Mouse (Mus musculus) lung, postnatal 0 days (tissue): ENCODE data around the gene Naa40. TPM values are rescaled to one million over a fixed set of nuclear protein-coding genes. Genes with fewer than 3 reads are reported as not detected.

Source experiments
- ATAC-seq: fragments of 200-750 bp; cut with Nextera tagmentation; 2 replicates; pipeline ENCODE4 v1.8.0; 2017; ENCODE audit warnings: moderate library complexity
- DNase-seq: peaks from one replicate; pipeline ENCODE4 v3.0.0-alpha.2; 2016; ENCODE audit warnings: low spot score
- H3K27ac ChIP-seq: fragments of 300-500 bp; sonication (generic); 2 replicates; pipeline ENCODE4 v1.5.1; 2014; ENCODE audit warnings: antibody characterized with exemption, mild to moderate bottlenecking, low read length, mixed read lengths
- H3K27me3 ChIP-seq: fragments of 300-500 bp; sonication (generic); replicated peaks from 2 replicates; pipeline ENCODE4 v1.6.1; 2014; ENCODE audit warnings: low read length, mixed read lengths; ENCODE audit not compliant: insufficient read depth
- H3K36me3 ChIP-seq: fragments of 300-500 bp; sonication (generic); 2 replicates; pipeline ENCODE4 v1.6.1; 2014; ENCODE audit warnings: low read length, mixed read lengths; ENCODE audit not compliant: insufficient read depth
- H3K4me1 ChIP-seq: fragments of 300-500 bp; sonication (generic); 2 replicates; pipeline ENCODE4 v1.6.1; 2014; ENCODE audit warnings: antibody characterized with exemption, low read depth, low read length, mixed read lengths; ENCODE audit not compliant: insufficient read depth
- H3K4me2 ChIP-seq: fragments of 300-500 bp; sonication (generic); replicated peaks from 2 replicates; pipeline ENCODE4 v1.6.1; 2014; ENCODE audit warnings: low read depth, mild to moderate bottlenecking, low read length, moderate library complexity, mixed read lengths
- H3K4me3 ChIP-seq: fragments of 300-500 bp; sonication (generic); 2 replicates; pipeline ENCODE4 v1.5.1; 2014; ENCODE audit warnings: low read depth, low read length
- H3K9ac ChIP-seq: fragments of 300-500 bp; sonication (generic); replicated peaks from 2 replicates; pipeline ENCODE4 v1.6.1; 2014; ENCODE audit warnings: low read depth, mild to moderate bottlenecking
- H3K9me3 ChIP-seq: fragments of 300-500 bp; sonication (generic); 2 replicates; pipeline ENCODE4 v1.6.1; 2016; ENCODE audit warnings: low read length, mixed read lengths
- CTCF ChIP-seq: IDR thresholded peaks from 2 replicates; pipeline ENCODE4 v1.5.1; 2016; ENCODE audit warnings: antibody characterized with exemption, mild to moderate bottlenecking
- EP300 ChIP-seq: IDR thresholded peaks from 2 replicates; pipeline ENCODE4 v1.6.1; 2016; ENCODE audit warnings: antibody characterized with exemption, mild to moderate bottlenecking, control low read depth
- WGBS: fragments of 180-500 bp; shearing (Covaris S2); extraction: QIAGEN DNeasy Blood & Tissue Kit; methylation state at CpG from one replicate; pipeline ENCODE4 v1.1.7; 2014; 5-methylcytosine and 5-hydroxymethylcytosine counted together
- polyA plus RNA-seq: library from polyadenylated mRNA; unstranded; fragments of >200 nt; fragmentation: Nextera tagmentation; extraction: Ambion mirVana; gene quantifications from 2 replicates; pipeline ENCODE4 v1.2.1, GENCODE M21; 2015

Gene Naa40
- polyA plus RNA-seq, 1 experiment from 2014 or later: 16.6 TPM

- Histone ChIP-seq H3K4me1 (peaks cover 22% of the 10 kb centered on the region), H3K4me3 (no peak overlapping the region), H3K27ac (no peak overlapping the region), H3K36me3 (no peaks in the 10 kb centered on the region), H3K9ac (no peak overlapping the region), H3K9me3 (no peaks in the 10 kb centered on the region), H3K4me2 (no peak overlapping the region), H3K27me3 (no peaks in the 10 kb centered on the region)
- WGBS: 38% methylated on average over 13 of the region's 14 CpGs
- peak; percentile 4 for DNase-seq
- TF ChIP-seq EP300: no peak
- no peak for TF ChIP-seq CTCF
- ATAC-seq: no peak
These were observed 24.7 kb upstream of the Naa40 start for GRCm38 (mm10) chr19:7265478-7266191.

GRCm38 (mm10) chr19:7264766-7265331, 23.9 kb upstream of the Naa40 start:
- Histone ChIP-seq H3K27ac (no peak overlapping the region), H3K9me3 (no peaks in the 10 kb centered on the region), H3K4me2 (no peak overlapping the region), H3K36me3 (no peaks in the 10 kb centered on the region), H3K9ac (no peak overlapping the region), H3K4me1 (peaks cover 22% of the 10 kb centered on the region), H3K27me3 (no peaks in the 10 kb centered on the region), H3K4me3 (no peak overlapping the region)
- DNase-seq: peak; percentile 8
- ATAC-seq: no peak
- no peak for TF ChIP-seq CTCF
- no peak for TF ChIP-seq EP300
- WGBS: 31% methylated on average over 6 of the region's 6 CpGs

GRCm38 (mm10) chr19:7264088-7264765, 23.2 kb upstream of the Naa40 start:
- Histone ChIP-seq H3K9me3 (no peaks in the 10 kb centered on the region), H3K4me2 (no peak overlapping the region), H3K9ac (no peak overlapping the region), H3K36me3 (no peaks in the 10 kb centered on the region), H3K27ac (no peak overlapping the region), H3K27me3 (no peaks in the 10 kb centered on the region), H3K4me3 (no peak overlapping the region), H3K4me1 (peaks cover 16% of the 10 kb centered on the region)
- ATAC-seq: no peak; the same call in 1 of the 2 replicates
- peak; percentile 91 for TF ChIP-seq CTCF
- TF ChIP-seq EP300: no peak
- 13% methylated on average over 9 of the region's 9 CpGs for WGBS
- peak; percentile 76 for DNase-seq

DNA sequence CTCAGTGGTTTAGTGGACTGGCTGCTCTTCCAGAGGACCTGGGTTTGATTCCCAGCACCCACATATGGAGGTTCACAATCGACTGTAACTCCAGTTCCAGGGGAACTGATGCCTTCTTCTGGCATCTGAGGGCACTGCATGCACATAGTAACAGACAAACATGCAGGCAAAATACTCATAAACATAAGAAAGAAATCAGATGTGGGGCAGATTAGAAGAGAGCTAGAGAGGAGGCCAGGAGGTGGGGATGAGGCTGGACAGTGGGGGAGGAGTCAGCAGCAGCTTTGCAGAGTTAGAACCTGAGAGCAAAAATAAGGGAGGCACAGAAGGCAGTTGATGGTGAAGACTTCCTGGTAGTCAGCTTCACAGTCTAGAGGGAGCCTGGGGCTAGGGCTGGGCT, 21.6 kb upstream of the Naa40 start:
- Histone ChIP-seq H3K27me3 (no peaks in the 10 kb centered on the region), H3K27ac (no peak overlapping the region), H3K4me3 (no peak overlapping the region), H3K36me3 (no peaks in the 10 kb centered on the region), H3K4me2 (no peak overlapping the region), H3K4me1 (peaks cover 4% of the 10 kb centered on the region), H3K9me3 (no peaks in the 10 kb centered on the region), H3K9ac (no peak overlapping the region)
- DNase-seq: no peak
- no peak for ATAC-seq
- TF ChIP-seq CTCF (no peak), EP300 (no peak)
- 93% methylated on average over 1 of the region's 1 CpGs for WGBS

- ATAC-seq (no peak), DNase-seq (no peak)
- no peaks in the 10 kb centered on the region for H3K36me3 ChIP-seq
- no peak overlapping the region for H3K4me3 ChIP-seq
- H3K9me3 ChIP-seq: no peaks in the 10 kb centered on the region
- WGBS: 91% methylated on average over 3 of the region's 3 CpGs
- TF ChIP-seq EP300: no peak
- no peak for TF ChIP-seq CTCF
- no peaks in the 10 kb centered on the region for H3K27me3 ChIP-seq
- H3K27ac ChIP-seq: no peak overlapping the region
- no peak overlapping the region for H3K4me2 ChIP-seq
- H3K4me1 ChIP-seq: no peaks in the 10 kb centered on the region; the same call in 1 of the 2 replicates
- H3K9ac ChIP-seq: no peak overlapping the region
These were observed 21.0 kb upstream of the Naa40 start for GRCm38 (mm10) chr19:7261964-7262363.

GRCm38 (mm10) chr19:7261476-7261875, 20.5 kb upstream of the Naa40 start:
- no peak overlapping the region for H3K4me3 ChIP-seq
- H3K9me3 ChIP-seq: no peaks in the 10 kb centered on the region
- no peaks in the 10 kb centered on the region; the same call in 1 of the 2 replicates for H3K4me1 ChIP-seq
- DNase-seq: no peak
- no peak for ATAC-seq
- no peak for TF ChIP-seq CTCF
- H3K9ac ChIP-seq: no peak overlapping the region
- H3K4me2 ChIP-seq: no peak overlapping the region
- H3K36me3 ChIP-seq: no peaks in the 10 kb centered on the region
- WGBS: 86% methylated on average over 1 of the region's 1 CpGs
- no peak overlapping the region for H3K27ac ChIP-seq
- no peaks in the 10 kb centered on the region for H3K27me3 ChIP-seq
